Mouse (Mus musculus): ENCODE results near the gene Nploc4.

DNA sequence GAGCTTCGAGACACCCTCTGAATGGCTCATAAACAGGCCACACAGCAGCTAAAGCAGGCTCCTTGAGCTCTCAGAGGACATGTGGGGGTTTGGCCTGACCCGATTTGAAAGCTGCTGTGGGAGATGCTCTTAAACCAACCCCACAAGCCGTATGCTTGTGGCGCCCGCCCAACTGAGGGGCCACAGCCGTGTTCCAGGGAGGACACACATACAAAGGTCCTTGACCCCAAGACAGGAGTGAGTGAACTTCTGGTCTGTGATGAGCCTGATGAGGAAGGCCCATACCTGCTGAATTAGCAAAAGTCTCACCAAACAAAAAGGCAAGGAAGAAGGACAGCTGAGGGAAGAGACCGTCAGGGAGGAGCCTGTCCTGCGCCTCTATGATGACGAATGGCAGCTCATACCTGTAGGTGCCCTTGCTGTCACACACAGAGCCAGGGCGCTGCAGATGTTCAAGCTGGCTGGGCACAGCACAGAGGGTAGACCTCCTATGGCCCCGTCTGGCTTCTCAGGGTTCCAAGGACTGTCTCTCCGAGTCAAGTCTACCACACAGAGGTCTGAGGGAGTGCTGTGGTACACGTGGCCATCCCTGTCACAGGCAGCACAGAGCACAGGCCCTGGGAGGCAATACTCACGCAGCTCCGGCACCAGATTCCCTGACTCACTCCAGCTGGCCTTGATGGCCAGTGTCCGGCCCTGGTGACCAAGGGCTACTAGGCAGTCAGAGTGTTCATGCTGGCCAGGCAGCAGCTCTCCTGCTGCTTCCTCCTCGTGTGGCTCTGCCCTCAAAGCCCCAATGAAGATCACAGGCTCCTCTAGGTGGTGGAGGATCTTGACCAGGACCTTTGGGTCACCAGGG lies 61.0 kb downstream of the Nploc4 start:
- TF ChIP-seq MAZ (IDR thresholded peaks at IDR 0.05; ENCODE audit: low read depth, low read length) = no peak
- TF ChIP-seq ETS1 (conservative IDR thresholded peaks at IDR 0.05; ENCODE audit: low read depth, low read length) = no peak
- TF ChIP-seq MAFK (IDR thresholded peaks at IDR 0.05; ENCODE audit: insufficient replicate concordance, low read length) = no peak
- TF ChIP-seq CTCF (conservative IDR thresholded peaks at IDR 0.05 in 1 of 2, IDR thresholded peaks at IDR 0.05 in 1 of 2; ENCODE audit: low read depth in 2 of 2, low read length in 2 of 2) = no peak
- no peak for TF ChIP-seq CHD1 (IDR thresholded peaks at IDR 0.05; ENCODE audit: low read depth, low read length)
- no peak for TF ChIP-seq EP300 (IDR thresholded peaks at IDR 0.05; ENCODE audit: low read length)
- no peak for TF ChIP-seq TCF12 (IDR thresholded peaks at IDR 0.05; ENCODE audit: low read depth, low read length)

All from CH12.LX (cell line).